Mouse (Mus musculus): ENCODE data around the gene Frrs1.

GRCm38 (mm10) chr3:116943422-116943821 lies 84.2 kb downstream of the Frrs1 start:
- TF ChIP-seq CTCF (IDR thresholded peaks at IDR 0.05; ENCODE audit: low read depth) (no peak), EP300 (IDR thresholded peaks at IDR 0.05; ENCODE audit: low read depth) (no peak)

All from liver, embryonic 14.5 days (tissue).